Mouse (Mus musculus): ENCODE measurements at regions not wholly inside any gene's neighbourhood (a gene's known extent, or its start where the extent isn't known, plus 50 kb on each side); places are given as distances from the start of the nearest gene placed in this dataset.
A peak's percentile ranks its signal among the peaks of the same experiment; 100 is the strongest.

- Histone ChIP-seq H3K27ac (peak overlapping the region; percentile 63), H3K27me3 (ENCODE audit: low read depth, poor library complexity, severe bottlenecking) (no peaks in the 10 kb centered on the region), H3K4me3 (no peak overlapping the region; the same call in 1 of the 2 replicates), H3K4me1 (peaks cover 70% of the 10 kb centered on the region), H3K9me3 (replicated peaks) (no peaks in the 10 kb centered on the region), H3K36me3 (no peaks in the 10 kb centered on the region)
- peak; percentile 72 for DNase-seq (ENCODE audit: low spot score)
- WGBS = 12% methylated on average over 5 of the region's 5 CpGs
Observed at GRCm38 (mm10) chr12:12588771-12589370, 326.9 kb downstream of the Fam49a start.

GRCm38 (mm10) chr12:12586436-12586835 lies 324.5 kb downstream of the Fam49a start:
- no peaks in the 10 kb centered on the region for H3K27me3 ChIP-seq (ENCODE audit: low read depth, poor library complexity, severe bottlenecking)
- WGBS = 24% methylated on average over 6 of the region's 6 CpGs
- peak; percentile 43 for DNase-seq (ENCODE audit: low spot score)
- peak overlapping the region; percentile 67 for H3K27ac ChIP-seq
- no peak overlapping the region for H3K4me3 ChIP-seq
- no peaks in the 10 kb centered on the region for H3K36me3 ChIP-seq
- H3K9me3 ChIP-seq (replicated peaks) = no peaks in the 10 kb centered on the region
- peaks cover 84% of the 10 kb centered on the region for H3K4me1 ChIP-seq

- H3K4me3 ChIP-seq = peak overlapping the region; percentile 35
- H3K36me3 ChIP-seq = no peaks in the 10 kb centered on the region
- H3K27me3 ChIP-seq (ENCODE audit: low read depth, poor library complexity, severe bottlenecking) = no peaks in the 10 kb centered on the region
- WGBS = 2% methylated on average over 19 of the region's 19 CpGs
- peaks cover 89% of the 10 kb centered on the region for H3K4me1 ChIP-seq
- peak; percentile 80 for DNase-seq (ENCODE audit: low spot score)
- H3K9me3 ChIP-seq (replicated peaks) = no peaks in the 10 kb centered on the region
- peak overlapping the region; percentile 86 for H3K27ac ChIP-seq
Observed at GRCm38 (mm10) chr12:12581271-12582186, 319.6 kb downstream of the Fam49a start.

GRCm38 (mm10) chr12:12580763-12581178 lies 318.8 kb downstream of the Fam49a start:
- WGBS = 2% methylated on average over 8 of the region's 8 CpGs
- H3K27ac ChIP-seq = peak overlapping the region; percentile 86
- DNase-seq (ENCODE audit: low spot score) = peak; percentile 48
- no peaks in the 10 kb centered on the region for H3K27me3 ChIP-seq (ENCODE audit: low read depth, poor library complexity, severe bottlenecking)
- no peaks in the 10 kb centered on the region for H3K9me3 ChIP-seq (replicated peaks)
- peak overlapping the region; percentile 35 for H3K4me3 ChIP-seq
- H3K36me3 ChIP-seq = no peaks in the 10 kb centered on the region
- H3K4me1 ChIP-seq = peaks cover 88% of the 10 kb centered on the region

- Histone ChIP-seq H3K36me3 (no peaks in the 10 kb centered on the region), H3K27me3 (ENCODE audit: low read depth, poor library complexity, severe bottlenecking) (no peaks in the 10 kb centered on the region), H3K27ac (0 out of 2 replicates have a peak overlapping the region, but pooled peaks have one; percentile 26), H3K4me3 (no peak overlapping the region), H3K4me1 (peaks cover 70% of the 10 kb centered on the region), H3K9me3 (replicated peaks) (no peaks in the 10 kb centered on the region)
- 45% methylated on average over 7 of the region's 7 CpGs for WGBS
- no peak for DNase-seq (ENCODE audit: low spot score)
Observed at GRCm38 (mm10) chr12:12578278-12578677, 316.3 kb downstream of the Fam49a start.

GRCm38 (mm10) chr12:12570563-12571251 lies 308.8 kb downstream of the Fam49a start:
- H3K27me3 ChIP-seq (ENCODE audit: low read depth, poor library complexity, severe bottlenecking) = no peaks in the 10 kb centered on the region
- WGBS = 92% methylated on average over 7 of the region's 7 CpGs
- H3K4me1 ChIP-seq = no peaks in the 10 kb centered on the region
- no peaks in the 10 kb centered on the region for H3K36me3 ChIP-seq
- no peaks in the 10 kb centered on the region for H3K9me3 ChIP-seq (replicated peaks)
- H3K27ac ChIP-seq = no peak overlapping the region
- H3K4me3 ChIP-seq = no peak overlapping the region
- DNase-seq (ENCODE audit: low spot score) = no peak

- H3K4me3 ChIP-seq = no peak overlapping the region
- H3K9me3 ChIP-seq (replicated peaks) = no peaks in the 10 kb centered on the region
- H3K27me3 ChIP-seq (ENCODE audit: low read depth, poor library complexity, severe bottlenecking) = no peaks in the 10 kb centered on the region
- H3K27ac ChIP-seq = no peak overlapping the region
- no peak for DNase-seq (ENCODE audit: low spot score)
- no peaks in the 10 kb centered on the region for H3K4me1 ChIP-seq
- no peaks in the 10 kb centered on the region for H3K36me3 ChIP-seq
- WGBS = 94% methylated on average over 3 of the region's 3 CpGs
Observed at GRCm38 (mm10) chr12:12567734-12568104, 305.8 kb downstream of the Fam49a start.

GRCm38 (mm10) chr12:12567058-12567733 lies 305.3 kb downstream of the Fam49a start:
- Histone ChIP-seq H3K27me3 (ENCODE audit: low read depth, poor library complexity, severe bottlenecking) (no peaks in the 10 kb centered on the region), H3K4me1 (no peaks in the 10 kb centered on the region), H3K9me3 (replicated peaks) (no peaks in the 10 kb centered on the region), H3K4me3 (no peak overlapping the region), H3K36me3 (no peaks in the 10 kb centered on the region), H3K27ac (no peak overlapping the region)
- 95% methylated on average over 7 of the region's 7 CpGs for WGBS
- no peak for DNase-seq (ENCODE audit: low spot score)

GRCm38 (mm10) chr12:12562267-12562666 lies 300.3 kb downstream of the Fam49a start:
- WGBS = 93% methylated on average over 1 of the region's 1 CpGs
- no peak overlapping the region for H3K4me3 ChIP-seq
- no peaks in the 10 kb centered on the region for H3K36me3 ChIP-seq
- H3K4me1 ChIP-seq = no peaks in the 10 kb centered on the region
- no peak for DNase-seq (ENCODE audit: low spot score)
- H3K27me3 ChIP-seq (ENCODE audit: low read depth, poor library complexity, severe bottlenecking) = no peaks in the 10 kb centered on the region
- H3K9me3 ChIP-seq (replicated peaks) = no peaks in the 10 kb centered on the region
- H3K27ac ChIP-seq = no peak overlapping the region

GRCm38 (mm10) chr12:12551818-12552217 lies 289.9 kb downstream of the Fam49a start:
- Histone ChIP-seq H3K4me3 (no peak overlapping the region), H3K27me3 (ENCODE audit: low read depth, poor library complexity, severe bottlenecking) (no peaks in the 10 kb centered on the region), H3K9me3 (replicated peaks) (no peaks in the 10 kb centered on the region), H3K36me3 (no peaks in the 10 kb centered on the region), H3K4me1 (peaks cover 18% of the 10 kb centered on the region; the same call in 1 of the 2 replicates), H3K27ac (no peak overlapping the region)
- WGBS = 92% methylated on average over 5 of the region's 5 CpGs
- no peak for DNase-seq (ENCODE audit: low spot score)

GRCm38 (mm10) chr12:12549649-12550048 lies 287.7 kb downstream of the Fam49a start:
- no peak for DNase-seq (ENCODE audit: low spot score)

GRCm38 (mm10) chr12:12548688-12549087 lies 286.7 kb downstream of the Fam49a start:
- Histone ChIP-seq H3K27ac (no peak overlapping the region), H3K27me3 (ENCODE audit: low read depth, poor library complexity, severe bottlenecking) (no peaks in the 10 kb centered on the region), H3K4me1 (peaks cover 18% of the 10 kb centered on the region; the same call in 1 of the 2 replicates), H3K4me3 (no peak overlapping the region), H3K9me3 (replicated peaks) (no peaks in the 10 kb centered on the region), H3K36me3 (no peaks in the 10 kb centered on the region)
- no peak for DNase-seq (ENCODE audit: low spot score)
- 51% methylated on average over 2 of the region's 2 CpGs for WGBS

More at GRCm38 (mm10) chr12:12549649-12550048, 287.7 kb downstream of the Fam49a start:
- Histone ChIP-seq H3K4me1 (peaks cover 18% of the 10 kb centered on the region; the same call in 1 of the 2 replicates), H3K9me3 (replicated peaks) (no peaks in the 10 kb centered on the region), H3K36me3 (no peaks in the 10 kb centered on the region), H3K4me3 (no peak overlapping the region), H3K27ac (peak overlapping the region; percentile 30; the same call in 1 of the 2 replicates), H3K27me3 (ENCODE audit: low read depth, poor library complexity, severe bottlenecking) (no peaks in the 10 kb centered on the region)
- WGBS = 81% methylated on average over 3 of the region's 3 CpGs
